Mouse (Mus musculus): ENCODE results near the gene Slc34a2.

- TF ChIP-seq CTCF (IDR thresholded peaks at IDR 0.05; ENCODE audit: low read depth): no peak
- no peak for TF ChIP-seq EP300 (IDR thresholded peaks at IDR 0.05; ENCODE audit: low read depth)
These were observed 15.4 kb downstream of the Slc34a2 start for GRCm38 (mm10) chr5:53053246-53053645.

All from liver, postnatal 0 days (tissue).